Mouse (Mus musculus) layer of hippocampus, postnatal 14 days (tissue): ENCODE results near the gene Abtb2. TPM values are rescaled to one million over a fixed set of nuclear protein-coding genes. Genes with fewer than 3 reads are reported as not detected.

Experiments
- total RNA-seq, 2 experiments: library from RNA; stranded (reverse); gene quantifications; 2 replicates each; pipeline ENCODE4 v1.2.3; 2021

Gene Abtb2
- total RNA-seq, 2 experiments from 2014 or later, result 16.3 to 18.5 TPM

Other genes starting within 250 kb of the Abtb2 start
- gene Elf5, start 154.6 kb upstream of the Abtb2 start, total RNA-seq, result 1 to 10 TPM; 1.8 to 1.9 TPM
- gene Cat, start 81.2 kb upstream of the Abtb2 start, total RNA-seq, result 10 to 100 TPM; 74.1 to 75.9 TPM
- 10 to 100 TPM; 39.9 to 41.1 TPM for gene Nat10, start 195.0 kb downstream of the Abtb2 start, total RNA-seq
- 100 to 1,000 TPM; 374 to 394 TPM for gene Caprin1, start 231.3 kb downstream of the Abtb2 start, total RNA-seq